Mouse (Mus musculus) limb, embryonic 12.5 days (tissue): ENCODE data around the gene Bola1. TPM values are rescaled to one million over a fixed set of nuclear protein-coding genes. Genes with fewer than 3 reads are reported as not detected.
"Not testable (repeated sequence)": the region's sequence is repeated elsewhere in the genome, so short reads cannot be mapped to it uniquely, and the experiment has no call there.

Experiments
- ATAC-seq: fragments of 200-750 bp; cut with Nextera tagmentation; 2 replicates; pipeline ENCODE4 v1.8.0; 2017; ENCODE audit warnings: low read depth, moderate TSS enrichment; ENCODE audit not compliant: insufficient number of reproducible peaks, insufficient read depth, low FRiP score, low TSS enrichment
- H3K27ac ChIP-seq: fragments of 300-500 bp; sonication (generic); 2 replicates; pipeline ENCODE4 v1.5.1; 2016; ENCODE audit warnings: mild to moderate bottlenecking, moderate library complexity
- H3K27me3 ChIP-seq: fragments of 300-500 bp; sonication (generic); 2 replicates; pipeline ENCODE4 v1.6.1; 2016; ENCODE audit warnings: mild to moderate bottlenecking, moderate library complexity
- H3K36me3 ChIP-seq: fragments of 300-500 bp; sonication (generic); 2 replicates; pipeline ENCODE4 v1.6.1; 2016; ENCODE audit warnings: mild to moderate bottlenecking, moderate library complexity
- H3K4me1 ChIP-seq: fragments of 300-500 bp; sonication (generic); replicated peaks from 2 replicates; pipeline ENCODE4 v1.6.1; 2016
- H3K4me2 ChIP-seq: fragments of 300-500 bp; sonication (generic); 2 replicates; pipeline ENCODE4 v1.6.1; 2016; ENCODE audit warnings: mild to moderate bottlenecking, moderate library complexity
- H3K4me3 ChIP-seq: fragments of 300-500 bp; sonication (generic); replicated peaks from 2 replicates; pipeline ENCODE4 v1.5.1; 2016; ENCODE audit warnings: mild to moderate bottlenecking
- H3K9ac ChIP-seq: fragments of 300-500 bp; sonication (generic); replicated peaks from 2 replicates; pipeline ENCODE4 v1.6.1; 2016; ENCODE audit warnings: mild to moderate bottlenecking, moderate library complexity
- H3K9me3 ChIP-seq: fragments of 300-500 bp; sonication (generic); 2 replicates; pipeline ENCODE4 v1.6.1; 2016; ENCODE audit warnings: mild to moderate bottlenecking, moderate library complexity
- WGBS: fragments of 180-500 bp; shearing (Covaris S2); methylation state at CpG from one replicate; pipeline ENCODE4 v1.1.7; 2016; 5-methylcytosine and 5-hydroxymethylcytosine counted together
- polyA plus RNA-seq: library from polyadenylated mRNA; unstranded; fragments of >200 nt; fragmentation: Nextera tagmentation; extraction: Ambion mirVana; gene quantifications from 2 replicates; pipeline ENCODE4 v1.2.1, GENCODE M21; 2016

Gene Bola1
- polyA plus RNA-seq: 54.6 and 56.3 TPM in 2 replicates

DNA sequence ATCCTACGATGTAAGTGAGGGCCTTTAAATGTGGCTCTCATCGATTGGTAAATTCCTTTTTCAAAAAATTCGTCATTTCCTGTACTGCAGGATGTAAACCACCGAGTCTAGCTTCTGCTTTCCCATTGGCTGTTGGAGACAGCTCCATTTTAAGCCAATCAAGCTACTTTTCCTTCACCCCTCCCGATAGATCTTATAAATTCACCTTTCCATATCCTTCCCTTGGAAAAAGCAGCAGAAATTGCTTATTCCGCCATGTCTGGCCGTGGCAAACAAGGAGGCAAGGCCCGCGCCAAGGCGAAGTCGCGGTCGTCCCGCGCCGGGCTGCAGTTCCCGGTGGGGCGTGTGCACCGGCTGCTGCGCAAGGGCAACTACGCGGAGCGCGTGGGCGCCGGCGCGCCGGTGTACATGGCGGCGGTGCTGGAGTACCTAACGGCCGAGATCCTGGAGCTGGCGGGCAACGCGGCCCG is at the start of gene Bola1, which contains the start of gene Hist2h2ab:
Gene Bola1 (minus strand): TSS at position 49 of the 470 bp plus-strand sequence.
Gene Hist2h2ab (plus strand): TSS at position 205 of the 470 bp plus-strand sequence.
- Histone ChIP-seq H3K27ac (peak within 1 kb of the TSS; percentile 99), H3K27me3 (no peaks in the 10 kb centered on the region), H3K4me2 (peak within 1 kb of the TSS; percentile 80), H3K36me3 (no peaks in the 10 kb centered on the region), H3K4me1 (peaks cover 36% of the 10 kb centered on the region), H3K4me3 (peak within 1 kb of the TSS; percentile 59), H3K9ac (peak within 1 kb of the TSS; percentile 87), H3K9me3 (no peaks in the 10 kb centered on the region)
- WGBS: under 1% methylated on average over 37 of the region's 37 CpGs
- peak; percentile 87 for ATAC-seq

- ATAC-seq: peak; percentile 38; the same call in 1 of the 2 replicates
- H3K9me3 ChIP-seq, H3K36me3 ChIP-seq, H3K27me3 ChIP-seq: not testable (repeated sequence)
- Histone ChIP-seq H3K9ac (peak overlapping the region; percentile 75), H3K27ac (peak overlapping the region; percentile 98), H3K4me3 (peak overlapping the region; percentile 53), H3K4me1 (peaks cover 21% of the 10 kb centered on the region), H3K4me2 (peak overlapping the region; percentile 77)
- WGBS: 0% methylated on average over 19 of the region's 44 CpGs
Measured at GRCm38 (mm10) chr3:96268776-96269378, 49.4 kb upstream of the Bola1 start.

DNA sequence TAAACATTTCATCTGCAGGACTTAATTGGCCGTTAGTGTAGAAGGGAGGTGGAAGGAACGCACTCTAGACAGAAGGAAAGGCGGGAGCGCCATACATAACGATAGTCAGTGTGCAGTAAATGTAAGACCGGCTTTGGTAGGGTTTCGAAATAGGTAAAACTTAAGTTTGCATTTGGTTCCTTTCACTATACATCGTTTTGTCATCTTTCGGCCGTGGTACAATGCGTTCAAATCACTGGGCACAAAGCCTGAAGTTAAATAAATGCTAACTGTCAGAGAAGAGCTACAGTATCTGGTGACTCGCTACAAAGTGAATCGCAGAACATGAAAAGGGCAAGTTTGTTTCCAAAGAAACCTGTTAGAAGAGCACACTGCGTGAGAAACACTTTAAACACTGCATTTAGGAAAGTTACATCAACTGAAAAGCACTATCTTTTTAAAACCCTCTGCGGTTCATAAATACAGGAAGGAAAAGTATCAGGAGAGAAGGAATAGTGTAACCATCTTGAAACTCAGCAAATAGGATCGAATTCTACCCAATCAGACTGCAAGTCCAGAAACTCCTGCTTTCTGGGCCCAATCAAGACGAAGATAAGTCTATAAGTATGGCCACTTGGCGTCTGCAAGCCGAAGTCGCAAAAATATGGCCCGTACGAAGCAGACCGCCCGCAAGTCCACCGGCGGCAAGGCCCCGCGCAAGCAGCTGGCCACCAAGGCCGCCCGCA is 48.7 kb upstream of the Bola1 start, which contains the start of gene Hist2h3b:
Gene Hist2h3b (plus strand): TSS at position 604 of the 725 bp plus-strand sequence.
- Histone ChIP-seq H3K27ac (peak within 1 kb of the TSS; percentile 98), H3K36me3 (no peaks in the 10 kb centered on the region), H3K27me3 (no peaks in the 10 kb centered on the region), H3K9me3 (no peaks in the 10 kb centered on the region), H3K4me3 (peak within 1 kb of the TSS; percentile 53), H3K4me2 (peak within 1 kb of the TSS; percentile 77), H3K9ac (peak within 1 kb of the TSS; percentile 75), H3K4me1 (peaks cover 22% of the 10 kb centered on the region)
- 24% methylated on average over 30 of the region's 30 CpGs for WGBS
- peak; percentile 60 for ATAC-seq

- Histone ChIP-seq H3K9ac (no peak overlapping the region), H3K9me3 (no peaks in the 10 kb centered on the region), H3K4me3 (no peak overlapping the region), H3K4me2 (peak overlapping the region; percentile 51; the same call in 1 of the 2 replicates), H3K4me1 (peaks cover 23% of the 10 kb centered on the region), H3K27ac (peak overlapping the region; percentile 95), H3K36me3 (no peaks in the 10 kb centered on the region), H3K27me3 (no peaks in the 10 kb centered on the region)
- 87% methylated on average over 4 of the region's 4 CpGs for WGBS
- ATAC-seq: no peak
Measured at GRCm38 (mm10) chr3:96267541-96267940, 48.0 kb upstream of the Bola1 start.

- 88% methylated on average over 8 of the region's 8 CpGs for WGBS
- Histone ChIP-seq H3K9me3 (no peaks in the 10 kb centered on the region), H3K36me3 (no peaks in the 10 kb centered on the region), H3K4me1 (peaks cover 33% of the 10 kb centered on the region), H3K27me3 (no peaks in the 10 kb centered on the region), H3K4me3 (no peak overlapping the region), H3K9ac (no peak overlapping the region), H3K27ac (0 out of 2 replicates have a peak overlapping the region, but pooled peaks have one; percentile 41), H3K4me2 (no peak overlapping the region)
- no peak for ATAC-seq
Measured at GRCm38 (mm10) chr3:96266132-96266710, 46.7 kb upstream of the Bola1 start.

GRCm38 (mm10) chr3:96264404-96264949 is 45.0 kb upstream of the Bola1 start:
- Histone ChIP-seq H3K9ac (peak overlapping the region; percentile 66), H3K27me3 (no peaks in the 10 kb centered on the region), H3K4me2 (peak overlapping the region; percentile 76), H3K27ac (peak overlapping the region; percentile 98), H3K9me3 (no peaks in the 10 kb centered on the region), H3K4me3 (peak overlapping the region; percentile 61), H3K36me3 (no peaks in the 10 kb centered on the region), H3K4me1 (peaks cover 33% of the 10 kb centered on the region)
- no peak for ATAC-seq
- WGBS: 77% methylated on average over 7 of the region's 7 CpGs

DNA sequence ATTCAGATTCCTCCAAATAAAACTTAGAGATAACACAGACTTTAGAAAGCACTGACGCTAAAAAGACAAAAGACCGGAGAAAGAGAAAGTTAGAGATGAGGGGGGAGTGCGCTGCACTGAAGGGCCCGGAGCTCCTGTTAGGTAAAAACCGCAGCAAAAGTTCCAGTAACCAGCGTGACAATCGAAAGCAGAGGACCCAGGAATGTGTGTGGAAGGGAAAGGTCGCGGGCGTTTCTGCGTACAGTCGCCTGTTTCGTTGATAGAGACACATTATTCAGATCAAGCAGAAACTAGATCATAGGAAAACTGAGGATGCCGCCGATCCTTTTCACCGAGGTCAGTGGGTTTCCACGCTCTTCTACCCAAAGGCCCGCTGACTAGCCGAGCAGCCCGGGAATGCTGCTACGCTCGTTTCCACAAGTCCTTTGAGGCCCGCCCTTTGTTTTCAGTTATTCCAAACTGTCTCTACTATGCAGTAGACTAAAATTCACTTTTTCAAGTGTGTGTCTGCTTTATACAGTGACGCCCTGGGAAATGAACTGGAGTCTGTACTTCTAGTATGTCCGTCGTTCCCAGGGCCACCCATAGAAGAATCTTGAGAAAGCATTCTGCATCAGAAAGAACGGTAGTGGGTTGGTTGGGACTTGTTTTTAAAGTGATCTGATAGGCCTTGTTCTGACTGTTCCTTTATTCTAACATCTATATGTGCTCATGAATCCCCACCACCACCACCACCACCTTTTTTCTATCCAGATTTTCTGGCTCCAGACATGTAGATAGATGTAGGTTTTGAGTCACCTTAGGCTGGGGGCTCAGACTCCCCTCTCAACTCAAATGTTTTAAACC is 44.3 kb upstream of the Bola1 start:
- Histone ChIP-seq H3K4me2 (peak overlapping the region; percentile 76), H3K4me1 (peaks cover 33% of the 10 kb centered on the region), H3K4me3 (peak overlapping the region; percentile 61), H3K9me3 (no peaks in the 10 kb centered on the region), H3K27me3 (no peaks in the 10 kb centered on the region), H3K27ac (peak overlapping the region; percentile 98), H3K36me3 (no peaks in the 10 kb centered on the region), H3K9ac (peak overlapping the region; percentile 66)
- no peak for ATAC-seq
- 11% methylated on average over 27 of the region's 27 CpGs for WGBS

- H3K27ac ChIP-seq: peak within 1 kb of the TSS; percentile 98
- H3K36me3 ChIP-seq: no peaks in the 10 kb centered on the region
- no peaks in the 10 kb centered on the region for H3K27me3 ChIP-seq
- ATAC-seq: peak; percentile 90
- H3K4me3 ChIP-seq: peak within 1 kb of the TSS; percentile 61
- WGBS: under 1% methylated on average over 40 of the region's 40 CpGs
- peaks cover 31% of the 10 kb centered on the region for H3K4me1 ChIP-seq
- no peaks in the 10 kb centered on the region for H3K9me3 ChIP-seq
- peak within 1 kb of the TSS; percentile 80 for H3K9ac ChIP-seq
- peak within 1 kb of the TSS; percentile 76 for H3K4me2 ChIP-seq
Measured at GRCm38 (mm10) chr3:96262979-96263550, 43.6 kb upstream of the Bola1 start, which contains the start of gene Hist2h4. Gene Hist2h4 (minus strand): TSS chr3:96263311.

GRCm38 (mm10) chr3:96262216-96262875 is 42.8 kb upstream of the Bola1 start:
- Histone ChIP-seq H3K9ac (peak overlapping the region; percentile 80), H3K27ac (peak overlapping the region; percentile 98), H3K27me3 (no peaks in the 10 kb centered on the region), H3K4me3 (peak overlapping the region; percentile 61), H3K4me1 (peaks cover 25% of the 10 kb centered on the region), H3K4me2 (peak overlapping the region; percentile 76), H3K9me3 (no peaks in the 10 kb centered on the region), H3K36me3 (no peaks in the 10 kb centered on the region)
- peak; percentile 60 for ATAC-seq
- 2% methylated on average over 19 of the region's 19 CpGs for WGBS
